Mouse (Mus musculus) heart, embryonic 11.5 days (tissue): ENCODE results near the gene Olfr1469. TPM values are rescaled to one million over a fixed set of nuclear protein-coding genes. Genes with fewer than 3 reads are reported as not detected.
"Not testable (repeated sequence)": the region's sequence is repeated elsewhere in the genome, so short reads cannot be mapped to it uniquely, and the experiment has no call there.

Experiments
- ATAC-seq: fragments of 200-750 bp; cut with Nextera tagmentation; replicated peaks from 2 replicates; pipeline ENCODE4 v1.8.0; 2017; ENCODE audit warnings: moderate library complexity; ENCODE audit not compliant: insufficient number of reproducible peaks, low FRiP score, low TSS enrichment
- H3K27ac ChIP-seq: fragments of 300-500 bp; sonication (generic); 2 replicates; pipeline ENCODE4 v1.5.1; 2014; ENCODE audit warnings: mild to moderate bottlenecking, low read depth, low read length
- H3K27me3 ChIP-seq: fragments of 300-500 bp; sonication (generic); 2 replicates; pipeline ENCODE4 v1.6.1; 2014; ENCODE audit warnings: mild to moderate bottlenecking, low read length, mixed read lengths; ENCODE audit not compliant: control insufficient read depth, insufficient read depth
- H3K36me3 ChIP-seq: fragments of 300-500 bp; sonication (generic); 2 replicates; pipeline ENCODE4 v1.6.1; 2014; ENCODE audit warnings: mild to moderate bottlenecking, low read length, moderate library complexity, mixed read lengths; ENCODE audit not compliant: control insufficient read depth, insufficient read depth
- H3K4me1 ChIP-seq: fragments of 300-500 bp; sonication (generic); 2 replicates; pipeline ENCODE4 v1.6.1; 2014; ENCODE audit warnings: low read length; ENCODE audit not compliant: control insufficient read depth, insufficient read depth
- H3K4me2 ChIP-seq: fragments of 300-500 bp; sonication (generic); 2 replicates; pipeline ENCODE4 v1.6.1; 2014; ENCODE audit warnings: mild to moderate bottlenecking, moderate library complexity
- H3K4me3 ChIP-seq: fragments of 300-500 bp; sonication (generic); 2 replicates; pipeline ENCODE4 v1.5.1; 2014; ENCODE audit warnings: low read depth, low read length
- H3K9ac ChIP-seq: fragments of 300-500 bp; sonication (generic); 2 replicates; pipeline ENCODE4 v1.6.1; 2014; ENCODE audit warnings: mild to moderate bottlenecking, low read depth, low read length, moderate library complexity
- H3K9me3 ChIP-seq: fragments of 300-500 bp; sonication (generic); replicated peaks from 2 replicates; pipeline ENCODE4 v1.6.1; 2016; ENCODE audit warnings: low read length; ENCODE audit not compliant: control insufficient read depth
- WGBS: fragments of 180-500 bp; shearing (Covaris S2); extraction: QIAGEN DNeasy Blood & Tissue Kit; methylation state at CpG from one replicate; pipeline ENCODE4 v1.1.7; 2014; ENCODE audit not compliant: insufficient replicate concordance; 5-methylcytosine and 5-hydroxymethylcytosine counted together
- polyA plus RNA-seq: library from polyadenylated mRNA; unstranded; fragments of >200 nt; fragmentation: Nextera tagmentation; extraction: Ambion mirVana; gene quantifications from 2 replicates; pipeline ENCODE4 v1.2.1, GENCODE M21; 2014

The Olfr1469 gene
- not detected in 2 replicates for polyA plus RNA-seq

DNA sequence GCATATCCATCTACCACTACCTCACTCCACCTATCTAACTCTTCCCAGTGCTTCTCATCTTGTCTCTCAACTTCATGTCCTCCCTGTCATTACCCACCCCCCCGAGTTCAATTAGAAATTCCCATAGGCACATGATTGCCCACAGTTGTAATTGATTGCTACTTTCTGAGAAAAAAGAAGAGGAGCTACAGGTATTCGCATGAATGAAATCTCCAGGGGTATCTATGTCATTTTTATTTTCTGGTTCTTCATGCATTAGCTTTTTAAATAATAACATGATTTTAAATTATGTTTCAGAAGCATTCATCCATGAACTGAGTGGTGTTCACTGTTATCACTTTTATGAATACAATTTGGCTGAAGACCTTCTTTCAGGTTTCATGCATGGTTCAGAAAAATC, at the start of gene Olfr1469:
TSS of gene Olfr1469 (plus strand) at position 301 of the 400 bp plus-strand sequence.
- 65% methylated on average over 2 of the region's 2 CpGs for WGBS
- no peak for ATAC-seq
- H3K4me2 ChIP-seq, result no peak within 1 kb of the TSS
- no peak within 1 kb of the TSS for H3K9ac ChIP-seq
- no peak within 1 kb of the TSS for H3K4me3 ChIP-seq
- H3K27me3 ChIP-seq, result no peaks in the 10 kb centered on the region
- H3K36me3 ChIP-seq, result no peaks in the 10 kb centered on the region
- 0 out of 2 replicates have a peak, but pooled peaks cover 2% of the 10 kb centered on the region for H3K9me3 ChIP-seq
- no peak within 1 kb of the TSS for H3K27ac ChIP-seq
- no peaks in the 10 kb centered on the region for H3K4me1 ChIP-seq

DNA sequence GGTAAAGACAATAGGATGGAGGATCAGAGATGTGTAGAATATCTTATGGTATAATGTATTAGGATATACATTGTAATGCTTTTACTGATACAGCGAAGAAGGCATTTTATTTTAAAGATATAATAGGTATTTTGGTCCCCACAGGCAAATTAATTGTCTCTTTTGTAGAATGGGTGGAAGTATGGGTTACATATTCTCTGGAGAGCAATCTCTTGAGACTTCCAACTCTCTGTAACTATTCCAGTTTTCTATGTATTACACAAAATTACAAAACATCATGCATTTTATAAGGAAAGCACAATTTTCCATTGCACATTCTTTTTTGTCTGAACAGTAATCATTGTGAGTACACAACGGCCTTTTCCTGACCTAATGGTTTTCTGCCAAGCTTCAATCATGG, 45.7 kb upstream of the Olfr1469 start, which contains the start of gene Olfr1467:
TSS of gene Olfr1467 (plus strand) at position 301 of the 400 bp plus-strand sequence.
- H3K9me3 ChIP-seq, result peaks cover 3% of the 10 kb centered on the region; the same call in 1 of the 2 replicates
- ATAC-seq, result no peak
- WGBS, result 71% methylated on average over 2 of the region's 2 CpGs

GRCm38 (mm10) chr19:13443109-13443508, 35.5 kb downstream of the Olfr1469 start, which contains the start of gene Olfr1471:
TSS of gene Olfr1471 (plus strand) at chr19:13443409.
- H3K4me2 ChIP-seq, H3K27me3 ChIP-seq, H3K27ac ChIP-seq, H3K36me3 ChIP-seq, H3K4me1 ChIP-seq, H3K9me3 ChIP-seq, ATAC-seq, H3K9ac ChIP-seq, H3K4me3 ChIP-seq: not testable (repeated sequence)
- 71% methylated on average over 2 of the region's 2 CpGs for WGBS

More for the DNA sequence above, 45.7 kb upstream of the Olfr1469 start, which contains the start of gene Olfr1467:
- Histone ChIP-seq H3K27me3 (no peaks in the 10 kb centered on the region), H3K36me3 (no peaks in the 10 kb centered on the region), H3K4me2 (no peak within 1 kb of the TSS), H3K4me3 (no peak within 1 kb of the TSS), H3K27ac (no peak within 1 kb of the TSS), H3K4me1 (no peaks in the 10 kb centered on the region), H3K9ac (no peak within 1 kb of the TSS)

- ATAC-seq, result no peak
- Histone ChIP-seq H3K4me3 (no peak within 1 kb of the TSS), H3K27ac (no peak within 1 kb of the TSS), H3K9me3 (no peaks in the 10 kb centered on the region), H3K36me3 (no peaks in the 10 kb centered on the region), H3K27me3 (no peaks in the 10 kb centered on the region), H3K4me1 (no peaks in the 10 kb centered on the region), H3K9ac (no peak within 1 kb of the TSS), H3K4me2 (no peak within 1 kb of the TSS)
- 70% methylated on average over 1 of the region's 1 CpGs for WGBS
These were observed 48.3 kb downstream of the Olfr1469 start, which contains the start of gene Olfr1472 for GRCm38 (mm10) chr19:13455986-13456385. TSS of gene Olfr1472 (minus strand) at chr19:13456086.

Other genes with a start within 250 kb of the Olfr1469 start
- not detected in 2 replicates for gene Olfr1461, start 244.8 kb upstream of the Olfr1469 start, polyA plus RNA-seq
- gene Olfr1462, start 222.1 kb upstream of the Olfr1469 start, polyA plus RNA-seq, result not detected in 2 replicates
- not detected in 2 replicates for gene Olfr1463, start 176.5 kb upstream of the Olfr1469 start, polyA plus RNA-seq
- gene Olfr1465, start 92.3 kb upstream of the Olfr1469 start, polyA plus RNA-seq, result not detected in 2 replicates
- gene Olfr1466, start 69.0 kb upstream of the Olfr1469 start, polyA plus RNA-seq, result not detected in 2 replicates
- not detected in 2 replicates for gene Olfr1467, start 45.6 kb upstream of the Olfr1469 start, polyA plus RNA-seq
- not detected in 2 replicates for gene Olfr1471, start 35.6 kb downstream of the Olfr1469 start, polyA plus RNA-seq
- gene Olfr1472, start 48.2 kb downstream of the Olfr1469 start, polyA plus RNA-seq, result not detected in 2 replicates
- gene Olfr1474, start 61.7 kb downstream of the Olfr1469 start, polyA plus RNA-seq, result not detected in 2 replicates
- not detected in 2 replicates for gene Olfr1475, start 72.3 kb downstream of the Olfr1469 start, polyA plus RNA-seq
- gene Olfr1477, start 92.7 kb downstream of the Olfr1469 start, polyA plus RNA-seq, result not detected in 2 replicates
- gene Olfr1480, start 120.1 kb downstream of the Olfr1469 start, polyA plus RNA-seq, result not detected in 2 replicates
- not detected in 2 replicates for gene Olfr1484, start 175.7 kb downstream of the Olfr1469 start, polyA plus RNA-seq
- gene Olfr1487, start 209.5 kb downstream of the Olfr1469 start, polyA plus RNA-seq, result not detected in 2 replicates
- not detected in 2 replicates for gene Olfr1489, start 223.8 kb downstream of the Olfr1469 start, polyA plus RNA-seq
- not detected in 2 replicates for gene Olfr1490, start 243.2 kb downstream of the Olfr1469 start, polyA plus RNA-seq